Mouse (Mus musculus): ENCODE data around the gene Bgn.
"Not testable (repeated sequence)": the region's sequence is repeated elsewhere in the genome, so short reads cannot be mapped to it uniquely, and the experiment has no call there.

Gene Bgn

GRCm38 (mm10) chrX:73484870-73485269, 1.5 kb downstream of the Bgn start:
- ATAC-seq (ENCODE audit: insufficient number of reproducible peaks, low FRiP score, low TSS enrichment) = no peak

- ATAC-seq (ENCODE audit: insufficient number of reproducible peaks, low FRiP score, low TSS enrichment) = no peak
Observed at GRCm38 (mm10) chrX:73486920-73487319, 3.5 kb downstream of the Bgn start.

- no peak for ATAC-seq (ENCODE audit: insufficient number of reproducible peaks, low FRiP score, low TSS enrichment)
Observed at GRCm38 (mm10) chrX:73490186-73490585, 6.8 kb downstream of the Bgn start.

- ATAC-seq (ENCODE audit: insufficient number of reproducible peaks, low FRiP score, low TSS enrichment) = no peak
Observed at GRCm38 (mm10) chrX:73490804-73491203, 7.4 kb downstream of the Bgn start.

- not testable (repeated sequence) for ATAC-seq (ENCODE audit: insufficient number of reproducible peaks, low FRiP score, low TSS enrichment)
Observed at GRCm38 (mm10) chrX:73493567-73493966, 10.2 kb downstream of the Bgn start.

GRCm38 (mm10) chrX:73496746-73497145, 13.3 kb downstream of the Bgn start:
- ATAC-seq (ENCODE audit: insufficient number of reproducible peaks, low FRiP score, low TSS enrichment) = no peak

- 0 out of 2 replicates have a peak, but pooled peaks have one; percentile 22 for ATAC-seq (ENCODE audit: insufficient number of reproducible peaks, low FRiP score, low TSS enrichment)
Observed at GRCm38 (mm10) chrX:73505130-73505735, 21.8 kb downstream of the Bgn start.

GRCm38 (mm10) chrX:73506577-73506976, 23.2 kb downstream of the Bgn start:
- peak; percentile 67 for ATAC-seq (ENCODE audit: insufficient number of reproducible peaks, low FRiP score, low TSS enrichment)

GRCm38 (mm10) chrX:73509209-73509608, 25.8 kb downstream of the Bgn start:
- no peak for ATAC-seq (ENCODE audit: insufficient number of reproducible peaks, low FRiP score, low TSS enrichment)

- no peak for ATAC-seq (ENCODE audit: insufficient number of reproducible peaks, low FRiP score, low TSS enrichment)
Observed at GRCm38 (mm10) chrX:73512904-73513303, 29.5 kb downstream of the Bgn start.

GRCm38 (mm10) chrX:73516556-73516955, 33.2 kb downstream of the Bgn start:
- no peak for ATAC-seq (ENCODE audit: insufficient number of reproducible peaks, low FRiP score, low TSS enrichment)

- no peak for ATAC-seq (ENCODE audit: insufficient number of reproducible peaks, low FRiP score, low TSS enrichment)
Observed at GRCm38 (mm10) chrX:73517060-73517600, 33.7 kb downstream of the Bgn start.

- ATAC-seq (ENCODE audit: insufficient number of reproducible peaks, low FRiP score, low TSS enrichment) = no peak
Observed at GRCm38 (mm10) chrX:73520692-73521091, 37.3 kb downstream of the Bgn start.

- peak; percentile 67; the same call in 1 of the 2 replicates for ATAC-seq (ENCODE audit: insufficient number of reproducible peaks, low FRiP score, low TSS enrichment)
Observed at GRCm38 (mm10) chrX:73524318-73525222, 41.2 kb downstream of the Bgn start.

- ATAC-seq (ENCODE audit: insufficient number of reproducible peaks, low FRiP score, low TSS enrichment) = 0 out of 2 replicates have a peak, but pooled peaks have one; percentile 3
Observed at GRCm38 (mm10) chrX:73525223-73526140, 42.1 kb downstream of the Bgn start.

GRCm38 (mm10) chrX:73526410-73526887, 43.0 kb downstream of the Bgn start:
- ATAC-seq (ENCODE audit: insufficient number of reproducible peaks, low FRiP score, low TSS enrichment) = no peak

- no peak for ATAC-seq (ENCODE audit: insufficient number of reproducible peaks, low FRiP score, low TSS enrichment)
Observed at GRCm38 (mm10) chrX:73537875-73538274, 54.5 kb downstream of the Bgn start.

GRCm38 (mm10) chrX:73543340-73543739, 59.9 kb downstream of the Bgn start:
- no peak for ATAC-seq (ENCODE audit: insufficient number of reproducible peaks, low FRiP score, low TSS enrichment)
